Mouse (Mus musculus) kidney, adult 2 months (tissue): Measurements from ENCODE around the gene Cbfa2t3. TPM values are rescaled to one million over a fixed set of nuclear protein-coding genes. Genes with fewer than 3 reads are reported as not detected.

Source experiments
- DNase-seq: peaks from one replicate; pipeline ENCODE4 v3.0.0; 2021
- H3K27ac ChIP-seq: fragments of 200-500 bp; 2 replicates; pipeline ENCODE4 v1.5.1; 2012; ENCODE audit warnings: low read depth, low read length, control low read depth, inconsistent platforms; ENCODE audit not compliant: insufficient read depth
- H3K27me3 ChIP-seq: fragments of 200-500 bp; replicated peaks from 2 replicates; pipeline ENCODE4 v1.6.1; 2012; ENCODE audit warnings: mild to moderate bottlenecking, moderate library complexity, low read length, inconsistent platforms; ENCODE audit not compliant: control insufficient read depth, insufficient read depth
- H3K36me3 ChIP-seq: fragments of 200-500 bp; 2 replicates; pipeline ENCODE4 v1.6.1; 2012; ENCODE audit warnings: mild to moderate bottlenecking, moderate library complexity, low read length, inconsistent platforms; ENCODE audit not compliant: control insufficient read depth, insufficient read depth
- H3K4me1 ChIP-seq: fragments of 200-500 bp; 2 replicates; pipeline ENCODE4 v1.6.1; 2011; ENCODE audit warnings: low read length; ENCODE audit not compliant: control insufficient read depth, insufficient read depth
- H3K4me3 ChIP-seq: fragments of 200-500 bp; 2 replicates; pipeline ENCODE4 v1.5.1; 2011; ENCODE audit warnings: mild to moderate bottlenecking, low read depth, low read length, control low read depth; ENCODE audit not compliant: insufficient read depth
- CTCF ChIP-seq: fragments of 200-500 bp; conservative IDR thresholded peaks from 2 replicates; pipeline ENCODE4 v1.5.1; 2011; ENCODE audit warnings: low read depth, mild to moderate bottlenecking, control low read depth, low read length, moderate library complexity, mixed read lengths; ENCODE audit not compliant: insufficient read depth, insufficient read length
- POLR2A ChIP-seq: fragments of 200-500 bp; IDR thresholded peaks from one replicate; pipeline ENCODE4 v1.6.1; 2011; ENCODE audit warnings: low read depth, low read length, control low read depth
- WGBS: fragments of 180-500 bp; shearing (Covaris S2); methylation state at CpG from one replicate; pipeline ENCODE4 v1.1.7; 2018; 5-methylcytosine and 5-hydroxymethylcytosine counted together
- polyA plus RNA-seq: library from polyadenylated mRNA; depleted of rRNA; stranded (reverse); fragments of >200 nt; gene quantifications from 2 replicates; pipeline ENCODE4 v1.2.3, GENCODE M21; 2012

Cbfa2t3 gene
- polyA plus RNA-seq, 1 experiment, result 6.7 TPM

GRCm38 (mm10) chr8:122663670-122664069 lies 35.2 kb downstream of the Cbfa2t3 start:
- TF ChIP-seq POLR2A (no peak), CTCF (no peak)
- Histone ChIP-seq H3K4me3 (no peak overlapping the region), H3K36me3 (no peaks in the 10 kb centered on the region), H3K27ac (peak overlapping the region; percentile 71), H3K4me1 (peaks cover 17% of the 10 kb centered on the region; the same call in 1 of the 2 replicates), H3K27me3 (no peaks in the 10 kb centered on the region)
- DNase-seq, result peak; percentile 36
- 41% methylated on average over 5 of the region's 5 CpGs for WGBS

- Histone ChIP-seq H3K4me1 (peaks cover 17% of the 10 kb centered on the region; the same call in 1 of the 2 replicates), H3K36me3 (no peaks in the 10 kb centered on the region), H3K27ac (peak overlapping the region; percentile 71), H3K27me3 (no peaks in the 10 kb centered on the region), H3K4me3 (no peak overlapping the region)
- TF ChIP-seq CTCF (no peak), POLR2A (no peak)
- DNase-seq, result no peak
- WGBS, result 50% methylated on average over 3 of the region's 3 CpGs
These were observed 35.8 kb downstream of the Cbfa2t3 start for GRCm38 (mm10) chr8:122663106-122663505.

GRCm38 (mm10) chr8:122661894-122662293 lies 37.0 kb downstream of the Cbfa2t3 start:
- 92% methylated on average over 2 of the region's 2 CpGs for WGBS
- Histone ChIP-seq H3K27me3 (no peaks in the 10 kb centered on the region), H3K4me1 (peaks cover 17% of the 10 kb centered on the region; the same call in 1 of the 2 replicates), H3K36me3 (no peaks in the 10 kb centered on the region), H3K27ac (no peak overlapping the region), H3K4me3 (no peak overlapping the region)
- TF ChIP-seq POLR2A (no peak), CTCF (no peak)
- no peak for DNase-seq

GRCm38 (mm10) chr8:122661138-122661537 lies 37.8 kb downstream of the Cbfa2t3 start:
- Histone ChIP-seq H3K27ac (peak overlapping the region; percentile 20), H3K27me3 (no peaks in the 10 kb centered on the region), H3K36me3 (no peaks in the 10 kb centered on the region), H3K4me1 (peaks cover 17% of the 10 kb centered on the region; the same call in 1 of the 2 replicates), H3K4me3 (no peak overlapping the region)
- peak; percentile 64 for DNase-seq
- TF ChIP-seq POLR2A (no peak), CTCF (no peak)
- WGBS, result 30% methylated on average over 7 of the region's 7 CpGs

DNA sequence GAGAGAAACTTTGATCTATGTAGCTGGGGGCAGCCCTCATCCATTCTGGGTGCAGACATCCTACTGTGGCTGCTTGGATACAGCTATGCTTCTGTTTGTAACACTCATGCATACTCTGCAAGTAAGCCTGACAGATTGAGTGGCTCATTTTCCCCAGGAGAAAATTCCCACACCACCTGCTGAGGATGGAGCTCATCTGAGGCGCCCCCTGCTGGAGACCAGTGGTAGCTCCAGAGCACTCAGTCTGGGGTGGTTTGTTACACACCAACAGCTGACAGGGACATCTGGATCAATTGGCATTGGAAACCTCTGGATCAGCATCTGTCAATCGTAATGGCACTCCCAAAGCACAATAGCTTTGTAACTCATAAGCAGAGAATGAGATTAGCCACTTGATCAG lies 38.9 kb downstream of the Cbfa2t3 start:
- H3K27me3 ChIP-seq, result no peaks in the 10 kb centered on the region
- TF ChIP-seq POLR2A (no peak), CTCF (peak; percentile 66)
- H3K36me3 ChIP-seq, result no peaks in the 10 kb centered on the region
- DNase-seq, result peak; percentile 35
- WGBS, result 81% methylated on average over 2 of the region's 2 CpGs
- no peak overlapping the region for H3K4me3 ChIP-seq
- peaks cover 20% of the 10 kb centered on the region; the same call in 1 of the 2 replicates for H3K4me1 ChIP-seq
- H3K27ac ChIP-seq, result no peak overlapping the region

DNA sequence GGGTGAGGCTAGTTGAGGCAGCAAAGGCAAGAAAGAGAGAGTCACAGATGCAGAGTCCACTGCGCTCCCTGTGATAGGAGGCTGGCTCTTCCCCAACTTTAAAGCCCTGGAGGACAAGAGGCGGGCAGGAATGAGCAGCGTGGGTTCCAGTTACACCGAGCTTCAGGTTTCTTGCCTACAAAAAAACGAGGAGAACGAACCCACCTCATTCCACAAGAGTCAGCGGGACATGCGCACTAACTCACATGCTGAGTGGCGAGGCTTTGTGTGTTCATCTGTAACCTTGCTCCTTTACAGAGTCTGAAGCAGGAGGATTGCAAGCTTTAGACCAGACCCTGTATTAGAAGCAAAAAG lies 40.1 kb downstream of the Cbfa2t3 start:
- TF ChIP-seq CTCF, result no peak
- TF ChIP-seq POLR2A, result no peak
- H3K27me3 ChIP-seq, result no peaks in the 10 kb centered on the region
- no peaks in the 10 kb centered on the region for H3K36me3 ChIP-seq
- no peak overlapping the region for H3K4me3 ChIP-seq
- no peak overlapping the region for H3K27ac ChIP-seq
- WGBS, result 57% methylated on average over 9 of the region's 9 CpGs
- H3K4me1 ChIP-seq, result peaks cover 15% of the 10 kb centered on the region; the same call in 1 of the 2 replicates
- no peak for DNase-seq

DNA sequence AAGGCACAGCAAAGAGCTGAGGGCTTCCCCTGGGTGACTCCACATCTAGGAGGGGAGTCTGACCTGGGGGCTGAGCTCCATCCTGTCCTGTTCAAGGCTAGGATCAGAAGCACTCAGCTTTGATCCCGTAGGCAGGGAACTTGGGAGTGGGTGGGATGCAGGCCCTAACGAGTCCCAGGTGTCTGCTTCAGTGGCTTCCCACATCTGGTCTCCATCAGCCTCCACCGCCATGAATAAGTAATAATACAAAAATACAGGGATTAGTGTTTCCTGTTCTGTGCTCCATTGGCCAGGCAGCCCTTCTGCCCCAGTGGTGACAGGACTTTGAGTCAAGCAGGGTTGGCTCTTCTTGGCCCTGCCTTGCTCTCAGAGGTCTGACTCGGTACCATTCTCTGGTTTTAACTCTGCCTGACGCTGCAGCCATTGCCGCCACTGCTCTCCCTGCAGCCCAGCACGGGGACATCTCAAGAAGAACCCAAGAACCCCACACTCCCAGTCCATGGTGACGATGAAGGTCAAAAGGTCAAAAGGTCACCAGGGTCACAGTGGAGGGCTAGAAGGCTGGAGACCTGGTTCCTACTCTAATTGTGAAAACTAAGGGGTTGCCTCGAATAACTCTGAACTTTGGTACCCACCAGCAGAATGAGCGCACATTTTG lies 40.6 kb downstream of the Cbfa2t3 start:
- no peak for DNase-seq
- Histone ChIP-seq H3K27ac (no peak overlapping the region), H3K4me1 (peaks cover 10% of the 10 kb centered on the region; the same call in 1 of the 2 replicates), H3K4me3 (no peak overlapping the region), H3K27me3 (no peaks in the 10 kb centered on the region), H3K36me3 (no peaks in the 10 kb centered on the region)
- no peak for TF ChIP-seq POLR2A
- no peak for TF ChIP-seq CTCF
- WGBS, result 64% methylated on average over 10 of the region's 10 CpGs
